Mouse (Mus musculus) left cerebral cortex, postnatal 14 days (tissue): ENCODE results near the gene Dnaaf5. TPM values are rescaled to one million over a fixed set of nuclear protein-coding genes. Genes with fewer than 3 reads are reported as not detected.

Source experiments
- DNase-seq, 2 experiments: peaks; one replicate each; pipeline ENCODE4 v3.0.0; 2021 to 2022; ENCODE audit warnings: low spot score in 2 of 2, mixed read lengths in 1 of 2
- intact Hi-C: fragments of 180-260 bp; cut with DNase I; formaldehyde crosslinking; loops from one replicate; pipeline ENCODE4 v1.15.1; 2025
- total RNA-seq, 2 experiments: library from RNA; stranded (reverse); gene quantifications; 2 replicates each; pipeline ENCODE4 v1.2.3; 2021

The Dnaaf5 gene
- total RNA-seq, 2 experiments from 2014 or later, result 6.9 to 7.8 TPM

DNA sequence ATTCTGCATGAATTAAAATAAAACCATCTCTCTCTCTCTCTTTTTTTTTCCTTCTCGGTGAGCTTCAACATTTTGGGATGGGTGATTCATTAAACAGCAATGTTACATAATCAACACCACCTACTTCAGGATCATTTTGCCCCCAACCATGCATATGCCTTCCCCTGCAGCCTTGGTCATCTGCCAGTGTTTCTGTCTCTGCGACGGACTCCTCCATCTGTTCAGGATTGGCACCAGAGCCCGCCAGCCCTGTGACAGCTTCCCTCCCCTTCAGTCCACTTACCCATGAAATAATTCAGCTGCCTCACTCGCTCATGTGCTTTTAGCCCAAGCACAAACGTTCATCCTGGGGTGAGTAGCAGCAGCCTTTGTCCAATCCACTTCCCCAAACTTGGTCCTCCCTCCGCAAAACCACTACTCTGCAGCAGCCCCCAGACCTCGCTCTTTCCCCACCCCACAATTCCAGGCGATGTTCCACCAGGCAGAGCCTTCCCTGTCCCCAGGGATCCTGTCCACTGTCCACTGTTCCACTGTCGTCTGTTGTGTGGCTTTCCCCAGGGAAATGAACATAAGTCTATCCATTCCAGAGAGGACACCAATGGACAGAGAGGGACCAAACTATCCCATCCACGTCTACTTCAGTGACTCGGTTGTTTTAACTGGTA, 11.6 kb upstream of the Dnaaf5 start:
- intact Hi-C loops, result no loop called here
- peak; percentile 79 to 81 for DNase-seq

GRCm38 (mm10) chr5:139138926-139139472, 11.0 kb upstream of the Dnaaf5 start:
- intact Hi-C loops, result no loop called here

GRCm38 (mm10) chr5:139140589-139140988, 9.4 kb upstream of the Dnaaf5 start:
- no peak for DNase-seq

More at GRCm38 (mm10) chr5:139138926-139139472, 11.0 kb upstream of the Dnaaf5 start:
- no peak for DNase-seq

GRCm38 (mm10) chr5:139141326-139141725, 8.7 kb upstream of the Dnaaf5 start:
- peak in 1 of 2 experiments; percentile 52 for DNase-seq
- intact Hi-C loops, result no loop called here

More at GRCm38 (mm10) chr5:139140589-139140988, 9.4 kb upstream of the Dnaaf5 start:
- intact Hi-C loops, result no loop called here

DNA sequence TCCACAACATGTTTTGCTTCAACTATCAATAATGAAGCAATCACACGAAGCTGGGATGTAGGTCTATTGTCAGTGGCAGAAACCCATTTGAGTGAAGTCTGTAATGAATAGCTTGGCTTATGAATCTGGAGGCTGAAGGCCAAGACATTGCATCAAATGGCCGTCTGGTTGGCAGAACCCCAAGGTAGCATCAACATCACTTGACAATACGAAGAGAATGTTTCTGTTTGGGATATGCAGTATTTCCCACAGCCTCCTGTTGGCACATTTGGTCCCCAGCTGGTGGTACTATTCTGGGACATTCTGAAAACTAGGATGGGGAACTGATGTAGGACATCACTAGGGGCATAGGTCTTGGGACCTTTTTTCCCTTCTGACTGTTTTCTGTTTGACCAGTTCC, 6.1 kb upstream of the Dnaaf5 start:
- no peak for DNase-seq
- intact Hi-C loops, result no loop called here

- intact Hi-C loops, result no loop called here
- no peak for DNase-seq
These were observed 4.3 kb upstream of the Dnaaf5 start for GRCm38 (mm10) chr5:139145726-139146125.

DNA sequence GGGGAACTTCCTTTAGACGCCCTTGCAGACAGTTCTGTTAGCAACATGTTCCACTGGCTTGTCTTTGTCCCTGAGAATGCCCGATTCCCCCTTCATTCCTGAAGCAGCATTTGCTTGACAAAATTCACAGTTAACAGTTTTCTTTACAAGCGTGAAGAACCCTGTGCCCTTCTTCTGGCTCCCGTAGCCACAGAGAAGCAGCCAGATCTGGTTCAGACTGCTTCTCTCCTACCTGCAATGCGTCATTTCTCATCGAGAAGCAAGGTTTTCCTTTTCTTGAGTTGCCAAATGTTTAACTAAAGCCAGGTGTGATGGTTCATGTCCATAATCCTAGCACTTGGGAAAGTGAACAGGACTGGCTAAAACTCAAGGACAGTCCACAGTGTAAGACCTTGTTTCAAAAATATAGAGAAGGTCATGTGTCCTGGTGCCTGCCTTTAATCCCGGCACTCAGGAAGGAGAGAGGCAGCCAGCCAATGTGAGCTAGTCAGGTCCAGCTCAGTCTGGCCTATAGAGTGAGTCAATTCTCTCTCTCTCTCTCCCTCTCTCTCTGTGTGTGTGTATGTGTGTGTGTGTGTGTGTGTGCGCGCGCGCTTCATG, 3.4 kb upstream of the Dnaaf5 start:
- peak in 1 of 2 experiments; percentile 55 for DNase-seq
- intact Hi-C loops, result no loop called here

DNA sequence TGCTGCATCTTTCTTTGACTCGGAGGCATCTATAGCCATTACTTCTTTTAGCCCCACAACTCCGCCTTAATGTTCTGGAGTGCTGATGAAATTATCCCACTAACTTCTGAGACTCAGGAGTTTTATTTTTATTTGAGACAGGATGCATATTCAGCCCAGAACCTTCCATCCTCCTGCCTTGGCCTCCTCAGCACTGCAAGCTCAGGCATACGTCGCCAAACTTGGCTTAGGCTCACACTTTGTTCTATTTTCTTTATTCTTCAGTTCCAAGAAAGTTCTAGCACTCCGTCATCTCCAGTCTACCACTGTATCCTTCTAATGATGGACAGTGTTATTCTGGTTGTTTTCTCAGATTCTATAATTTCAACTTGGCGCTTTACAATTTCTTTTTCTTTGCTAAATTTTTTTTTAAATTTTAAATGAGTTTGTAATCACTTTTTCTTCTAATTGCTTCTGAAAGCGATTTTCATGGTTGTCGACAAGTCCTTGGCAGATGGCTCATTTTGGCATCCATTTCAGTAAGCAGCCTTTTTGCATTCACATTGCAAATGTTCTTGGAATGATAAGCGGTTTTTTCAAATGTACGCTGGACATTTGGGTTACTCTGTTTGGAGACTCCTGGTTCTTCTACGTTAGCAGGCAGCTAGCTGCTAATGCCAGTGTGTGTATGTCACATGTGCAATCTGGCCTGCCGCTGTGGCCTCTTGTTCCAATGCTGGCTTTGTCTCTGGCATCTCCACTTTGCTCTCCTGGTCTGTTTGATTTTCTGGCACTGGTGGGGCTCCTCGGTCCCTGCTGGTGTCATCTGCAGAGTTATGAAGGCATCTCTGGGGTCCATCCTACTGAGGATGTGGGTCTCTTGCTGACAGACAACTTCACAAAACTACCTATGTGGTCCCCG, 2.6 kb upstream of the Dnaaf5 start:
- intact Hi-C loops, result no loop called here
- peak; percentile 60 to 79 for DNase-seq

DNA sequence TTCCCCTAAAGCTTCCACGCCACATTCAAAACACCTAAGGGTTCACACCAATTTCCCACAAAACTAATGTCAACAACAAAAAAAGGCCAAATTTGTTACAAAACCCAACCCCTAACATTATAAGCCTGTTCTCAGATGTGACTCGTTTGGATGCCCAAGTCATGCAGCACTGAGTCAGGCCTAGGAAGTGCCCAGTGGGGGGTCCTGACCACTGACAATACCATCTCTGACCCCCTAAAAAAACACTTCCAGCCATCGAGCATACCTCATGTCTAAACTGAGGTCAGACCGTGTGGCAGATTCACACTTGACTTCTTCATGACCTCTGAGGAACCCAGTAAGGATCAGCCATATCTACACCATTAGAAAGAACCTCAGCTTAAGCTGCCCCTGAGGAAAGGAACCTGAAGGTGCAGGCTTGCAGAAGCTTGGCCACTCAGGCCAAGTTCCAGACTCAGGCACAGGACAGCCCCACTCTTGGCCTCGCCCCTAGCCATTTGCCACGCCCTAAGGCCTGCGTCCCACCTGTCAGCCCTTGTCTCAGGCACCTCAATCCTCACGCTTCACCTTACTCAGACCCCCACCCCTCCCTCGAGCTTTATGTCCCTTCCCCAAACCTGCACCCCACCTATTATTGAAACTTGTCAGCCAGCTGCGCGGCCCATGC, 884 bp upstream of the Dnaaf5 start:
- intact Hi-C loops, result no loop called here
- DNase-seq, result no peak

DNA sequence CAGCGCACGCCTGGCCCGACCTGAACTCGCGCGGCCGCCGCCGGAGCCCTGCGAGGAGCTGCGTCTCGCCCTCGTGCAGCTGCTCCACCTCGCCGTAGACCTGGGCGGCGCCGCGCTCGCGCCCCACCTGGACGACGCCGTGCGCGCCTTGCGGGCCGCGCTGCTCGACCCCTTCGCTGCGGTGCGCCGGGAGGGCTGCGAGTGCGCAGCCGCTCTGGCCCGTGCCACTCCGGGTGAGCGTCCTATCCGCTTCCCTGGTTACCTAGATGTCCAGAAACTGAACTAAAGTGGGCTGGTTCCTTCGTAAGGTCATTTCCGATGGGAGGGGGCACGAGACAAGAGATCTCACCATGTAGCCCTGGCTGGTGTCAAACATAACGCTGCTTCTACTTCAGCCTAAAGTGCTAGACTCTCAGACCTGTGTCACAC, 594 bp downstream of the Dnaaf5 start:
- no peak for DNase-seq
- intact Hi-C loops, result no loop called here

DNA sequence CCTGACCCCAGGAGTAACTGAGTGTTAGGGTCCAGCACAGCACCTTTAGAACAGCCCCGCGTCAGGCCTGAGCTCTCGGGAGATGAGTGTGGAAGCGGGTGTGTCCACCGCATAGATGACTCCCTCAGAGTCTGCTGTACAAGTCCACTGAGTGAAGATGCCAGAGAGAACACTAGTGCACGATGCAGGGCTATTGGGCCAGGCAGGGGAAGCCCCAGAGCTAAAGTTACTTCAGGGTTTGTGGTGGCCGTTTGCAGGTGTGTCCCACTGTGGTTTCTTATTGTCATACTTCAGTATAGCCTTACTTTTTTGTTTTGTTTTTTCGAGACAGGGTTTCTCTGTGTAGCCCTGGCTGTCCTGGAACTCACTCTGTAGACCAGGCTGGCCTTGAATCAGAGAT, 10.9 kb downstream of the Dnaaf5 start:
- intact Hi-C loops, result no loop called here
- no peak for DNase-seq

GRCm38 (mm10) chr5:139161632-139162031, 11.6 kb downstream of the Dnaaf5 start:
- intact Hi-C loops, result no loop called here
- DNase-seq, result no peak

DNA sequence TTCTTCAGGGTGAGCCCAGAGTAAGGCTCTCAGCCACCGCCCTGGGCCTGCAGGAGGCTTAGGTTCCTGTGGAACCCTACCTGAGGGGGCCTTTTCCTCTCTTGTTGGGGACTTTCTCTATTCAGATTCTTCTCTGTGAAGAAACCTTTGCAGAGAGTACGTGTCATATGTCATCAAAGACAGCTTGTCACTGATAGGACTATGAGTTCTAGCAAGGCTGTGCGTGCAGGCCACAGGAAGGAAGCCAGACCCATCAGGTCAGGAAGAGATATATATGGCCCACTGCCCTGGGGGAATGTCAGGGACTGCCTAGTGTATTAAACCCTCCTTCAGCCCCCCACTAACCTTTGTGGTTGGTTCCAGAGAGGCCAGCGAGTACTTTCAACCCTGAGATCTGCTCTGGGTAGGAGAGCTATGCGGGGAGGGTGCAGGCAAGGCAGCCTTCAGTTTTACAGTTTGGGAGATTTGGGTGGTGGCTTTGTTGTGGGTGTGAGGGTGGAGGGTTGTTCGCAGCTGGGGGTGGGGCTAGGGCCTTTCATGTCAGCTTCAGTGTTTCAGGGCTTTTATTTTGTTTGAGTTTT, 16.8 kb downstream of the Dnaaf5 start:
- intact Hi-C loops, result no loop called here
- no peak for DNase-seq

GRCm38 (mm10) chr5:139167548-139167947, 17.5 kb downstream of the Dnaaf5 start:
- intact Hi-C loops, result no loop called here
- no peak for DNase-seq

DNA sequence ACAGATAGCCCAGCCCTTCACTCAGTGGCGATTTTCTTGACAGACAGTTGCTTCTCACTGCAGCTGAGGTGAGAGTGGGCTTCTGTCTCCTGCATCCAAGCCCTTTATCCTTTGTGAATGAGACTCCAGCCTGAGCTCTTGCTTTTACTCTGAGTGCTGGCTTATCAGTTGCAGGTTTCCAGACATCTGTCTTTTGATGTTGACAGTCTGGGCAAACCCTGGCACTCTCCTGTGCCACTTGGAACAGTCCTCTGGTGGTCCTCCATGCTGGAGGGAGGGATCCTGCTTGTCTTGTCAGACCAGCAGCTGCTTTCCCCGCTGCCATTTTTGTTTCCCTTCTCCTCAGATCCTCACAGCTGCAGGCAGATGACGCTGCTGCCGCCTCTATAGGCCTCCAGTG, 21.9 kb downstream of the Dnaaf5 start:
- intact Hi-C loops, result loop anchor here (10.0 kb wide), 1 partner anchor 177 kb away; the partner anchor contains the start of gene Pdgfa
- no peak for DNase-seq

DNA sequence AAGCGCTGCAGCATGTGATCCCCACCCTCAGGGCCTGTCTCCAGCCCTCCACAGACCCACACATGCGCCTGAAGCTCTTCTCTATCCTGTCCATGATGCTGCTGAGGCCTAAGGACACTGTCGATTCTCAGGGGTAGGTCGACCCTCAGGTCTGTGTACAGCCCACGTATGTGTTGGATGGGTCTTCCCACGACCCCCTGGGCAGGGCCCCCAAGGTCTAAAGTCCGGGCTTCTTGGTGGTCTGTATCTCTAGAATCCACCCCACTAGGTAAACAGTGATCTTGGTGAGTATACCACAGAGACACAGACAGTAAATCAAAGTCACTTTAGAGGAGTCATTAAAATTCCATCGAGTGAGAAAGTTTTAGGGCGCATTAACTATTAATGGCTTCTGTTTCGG, 24.1 kb downstream of the Dnaaf5 start:
- intact Hi-C loops, result loop anchor here (10.0 kb wide), 1 partner anchor 179 kb away; the partner anchor contains the start of gene Pdgfa
- no peak for DNase-seq

- DNase-seq, result no peak
- intact Hi-C loops, result loop anchor here (5.0 to 10.0 kb wide), 2 partner anchors 98 to 180 kb away; partner anchors contain the start of gene Pdgfa
These were observed 24.8 kb downstream of the Dnaaf5 start for GRCm38 (mm10) chr5:139174556-139175547.
